Mouse (Mus musculus) lung, postnatal 0 days (tissue): ENCODE measurements around the gene Tnrc18. TPM values are rescaled to one million over a fixed set of nuclear protein-coding genes. Genes with fewer than 3 reads are reported as not detected.

ENCODE experiments used
- ATAC-seq: fragments of 200-750 bp; cut with Nextera tagmentation; 2 replicates; pipeline ENCODE4 v1.8.0; 2017; ENCODE audit warnings: moderate library complexity
- DNase-seq: peaks from one replicate; pipeline ENCODE4 v3.0.0-alpha.2; 2016; ENCODE audit warnings: low spot score
- H3K27ac ChIP-seq: fragments of 300-500 bp; sonication (generic); 2 replicates; pipeline ENCODE4 v1.5.1; 2014; ENCODE audit warnings: antibody characterized with exemption, mild to moderate bottlenecking, low read length, mixed read lengths
- H3K27me3 ChIP-seq: fragments of 300-500 bp; sonication (generic); replicated peaks from 2 replicates; pipeline ENCODE4 v1.6.1; 2014; ENCODE audit warnings: low read length, mixed read lengths; ENCODE audit not compliant: insufficient read depth
- H3K36me3 ChIP-seq: fragments of 300-500 bp; sonication (generic); 2 replicates; pipeline ENCODE4 v1.6.1; 2014; ENCODE audit warnings: low read length, mixed read lengths; ENCODE audit not compliant: insufficient read depth
- H3K4me1 ChIP-seq: fragments of 300-500 bp; sonication (generic); 2 replicates; pipeline ENCODE4 v1.6.1; 2014; ENCODE audit warnings: antibody characterized with exemption, low read depth, low read length, mixed read lengths; ENCODE audit not compliant: insufficient read depth
- H3K4me2 ChIP-seq: fragments of 300-500 bp; sonication (generic); replicated peaks from 2 replicates; pipeline ENCODE4 v1.6.1; 2014; ENCODE audit warnings: low read depth, mild to moderate bottlenecking, low read length, moderate library complexity, mixed read lengths
- H3K4me3 ChIP-seq: fragments of 300-500 bp; sonication (generic); 2 replicates; pipeline ENCODE4 v1.5.1; 2014; ENCODE audit warnings: low read depth, low read length
- H3K9ac ChIP-seq: fragments of 300-500 bp; sonication (generic); replicated peaks from 2 replicates; pipeline ENCODE4 v1.6.1; 2014; ENCODE audit warnings: low read depth, mild to moderate bottlenecking
- H3K9me3 ChIP-seq: fragments of 300-500 bp; sonication (generic); 2 replicates; pipeline ENCODE4 v1.6.1; 2016; ENCODE audit warnings: low read length, mixed read lengths
- CTCF ChIP-seq: IDR thresholded peaks from 2 replicates; pipeline ENCODE4 v1.5.1; 2016; ENCODE audit warnings: antibody characterized with exemption, mild to moderate bottlenecking
- EP300 ChIP-seq: IDR thresholded peaks from 2 replicates; pipeline ENCODE4 v1.6.1; 2016; ENCODE audit warnings: antibody characterized with exemption, mild to moderate bottlenecking, control low read depth
- whole genome bisulfite sequencing: fragments of 180-500 bp; shearing (Covaris S2); extraction: QIAGEN DNeasy Blood & Tissue Kit; methylation state at CpG from one replicate; pipeline ENCODE4 v1.1.7; 2014; 5-methylcytosine and 5-hydroxymethylcytosine counted together
- polyA plus RNA-seq: library from polyadenylated mRNA; unstranded; fragments of >200 nt; fragmentation: Nextera tagmentation; extraction: Ambion mirVana; gene quantifications from 2 replicates; pipeline ENCODE4 v1.2.1, GENCODE M21; 2015

Gene Tnrc18
- polyA plus RNA-seq, 1 experiment from 2014 or later, result 16.6 TPM

DNA sequence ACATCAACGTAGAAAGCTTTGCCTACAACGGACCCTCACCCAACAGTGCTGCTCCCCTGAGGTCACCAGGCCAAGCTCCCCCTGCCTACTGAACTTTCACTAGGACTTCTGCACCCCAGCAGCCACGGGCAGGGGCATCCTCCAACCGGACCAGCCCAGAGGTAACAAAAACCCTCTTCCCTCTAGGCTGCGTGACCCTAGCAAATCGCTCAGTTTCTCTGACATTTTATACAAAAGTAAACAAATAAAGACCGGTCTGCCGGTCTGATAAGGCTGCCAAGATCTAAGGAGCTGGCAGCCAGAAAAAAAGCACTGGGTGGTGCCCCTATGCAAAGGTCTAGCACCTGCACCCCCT is 4.9 kb downstream of the Tnrc18 start:
- peak overlapping the region; percentile 95 for H3K4me2 ChIP-seq
- peak overlapping the region; percentile 26 for H3K9ac ChIP-seq
- H3K9me3 ChIP-seq, result no peaks in the 10 kb centered on the region
- H3K36me3 ChIP-seq, result no peaks in the 10 kb centered on the region
- H3K4me1 ChIP-seq, result peaks cover 20% of the 10 kb centered on the region
- 13% methylated on average over 8 of the region's 8 CpGs for WGBS
- TF ChIP-seq CTCF (no peak), EP300 (no peak)
- DNase-seq, result no peak
- H3K27ac ChIP-seq, result peak overlapping the region; percentile 100
- H3K4me3 ChIP-seq, result 0 out of 2 replicates have a peak overlapping the region, but pooled peaks have one; percentile 96
- no peaks in the 10 kb centered on the region for H3K27me3 ChIP-seq
- no peak for ATAC-seq

DNA sequence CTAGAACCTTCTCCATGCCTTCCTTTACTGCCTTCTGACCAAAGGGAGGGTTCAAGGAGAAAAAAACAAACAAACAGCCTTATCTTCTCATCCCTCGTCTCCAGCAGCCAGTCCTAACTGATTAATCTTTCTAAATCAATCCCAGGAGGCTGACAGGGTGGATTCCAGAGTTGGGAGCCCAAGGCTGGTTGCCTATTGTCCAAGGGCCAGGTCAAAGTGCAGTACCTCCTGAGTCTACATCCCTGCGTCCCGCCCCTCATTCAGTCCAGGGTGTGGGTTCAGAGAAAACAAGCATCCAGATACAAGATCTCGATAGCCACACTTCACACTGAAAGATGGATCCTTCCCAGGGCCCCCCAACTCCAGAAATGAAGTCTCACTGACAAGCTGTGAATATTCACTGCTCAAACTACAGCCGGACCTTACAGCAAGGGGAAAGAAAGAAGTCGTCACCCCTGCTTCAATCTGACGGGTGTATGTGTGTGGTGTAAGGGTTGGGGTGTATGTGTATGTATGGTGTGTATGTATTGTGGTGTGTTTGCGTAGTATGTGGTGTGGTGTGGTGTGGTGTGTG is 5.5 kb downstream of the Tnrc18 start:
- ATAC-seq (no peak), DNase-seq (no peak)
- WGBS, result 46% methylated on average over 8 of the region's 8 CpGs
- no peak overlapping the region; the same call in 1 of the 2 replicates for H3K9ac ChIP-seq
- peaks cover 20% of the 10 kb centered on the region for H3K4me1 ChIP-seq
- no peaks in the 10 kb centered on the region for H3K9me3 ChIP-seq
- H3K36me3 ChIP-seq, result no peaks in the 10 kb centered on the region
- H3K4me3 ChIP-seq, result no peak overlapping the region
- H3K27ac ChIP-seq, result no peak overlapping the region
- H3K4me2 ChIP-seq, result peak overlapping the region; percentile 95; the same call in 1 of the 2 replicates
- TF ChIP-seq CTCF (no peak), EP300 (no peak)
- H3K27me3 ChIP-seq, result no peaks in the 10 kb centered on the region

DNA sequence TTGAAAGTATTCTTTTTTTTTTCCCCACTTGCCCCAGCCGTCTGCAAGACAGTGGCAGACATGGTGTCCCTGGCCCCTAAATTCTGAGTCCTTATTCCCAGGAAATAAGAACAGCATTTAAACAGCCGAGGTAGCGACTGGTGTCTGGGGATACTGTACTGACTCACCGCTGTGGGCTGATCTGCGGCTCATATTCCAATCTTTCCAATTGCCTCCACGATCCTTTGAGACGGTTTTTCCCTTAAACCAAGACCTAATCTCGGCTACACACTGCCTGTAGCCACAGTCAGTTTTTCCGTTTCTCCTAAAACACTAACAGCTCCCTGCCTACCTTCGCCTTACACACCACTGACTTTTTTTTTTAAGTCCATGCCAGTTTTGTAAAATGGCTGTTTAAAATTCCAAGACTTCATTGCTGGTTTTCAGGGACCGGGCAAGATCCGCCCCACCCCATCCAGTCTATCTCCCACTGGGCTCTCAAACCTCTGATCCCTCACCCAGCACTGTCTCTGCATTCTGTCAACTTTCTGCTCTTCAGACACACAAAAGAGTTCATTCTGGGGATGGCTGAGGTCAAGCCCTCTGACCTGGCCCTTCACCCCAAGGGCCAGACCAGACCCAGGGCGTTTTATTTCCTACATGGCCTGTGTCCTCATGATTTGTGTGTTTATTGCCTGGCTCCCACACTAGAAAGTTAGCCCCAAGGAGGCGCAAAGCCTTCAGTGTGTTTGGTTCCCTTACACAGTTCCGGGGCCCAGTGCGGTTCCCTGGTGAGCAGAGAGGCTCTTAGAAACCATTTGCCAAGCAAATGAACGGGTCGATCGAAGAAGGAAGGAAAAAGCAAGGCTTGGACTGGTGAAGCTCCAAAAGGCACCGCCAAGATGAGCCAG is 6.5 kb downstream of the Tnrc18 start:
- Histone ChIP-seq H3K27me3 (no peaks in the 10 kb centered on the region), H3K4me1 (peaks cover 20% of the 10 kb centered on the region), H3K36me3 (no peaks in the 10 kb centered on the region), H3K4me2 (no peak overlapping the region), H3K9me3 (no peaks in the 10 kb centered on the region), H3K27ac (0 out of 2 replicates have a peak overlapping the region, but pooled peaks have one; percentile 4), H3K9ac (no peak overlapping the region), H3K4me3 (no peak overlapping the region)
- DNase-seq, result no peak
- 48% methylated on average over 20 of the region's 20 CpGs for WGBS
- ATAC-seq, result no peak
- TF ChIP-seq CTCF (no peak), EP300 (no peak)

DNA sequence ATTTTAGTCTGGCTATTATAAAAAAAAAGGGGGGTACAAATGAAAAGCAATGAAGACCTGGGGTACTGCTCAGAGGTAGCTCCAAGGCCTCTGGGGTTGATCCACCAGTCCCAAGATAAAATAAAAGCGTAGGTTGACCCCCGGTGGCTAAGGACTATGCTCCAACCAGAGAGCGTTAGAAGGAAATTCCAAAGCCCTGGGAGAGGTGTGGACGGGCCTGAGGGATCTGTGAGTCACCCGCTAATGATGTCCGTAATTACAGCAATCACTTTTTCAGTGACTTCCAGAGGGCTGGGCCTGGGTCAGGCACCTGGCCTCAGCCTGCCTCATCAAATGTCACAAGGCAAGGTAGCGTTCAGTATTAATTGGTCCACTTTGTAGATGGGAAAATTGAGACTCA is 9.8 kb downstream of the Tnrc18 start:
- H3K36me3 ChIP-seq, result no peaks in the 10 kb centered on the region
- H3K4me2 ChIP-seq, result no peak overlapping the region
- H3K9ac ChIP-seq, result no peak overlapping the region
- 81% methylated on average over 7 of the region's 7 CpGs for WGBS
- peaks cover 17% of the 10 kb centered on the region for H3K4me1 ChIP-seq
- H3K27ac ChIP-seq, result no peak overlapping the region
- DNase-seq (no peak), ATAC-seq (no peak)
- no peaks in the 10 kb centered on the region for H3K9me3 ChIP-seq
- no peaks in the 10 kb centered on the region for H3K27me3 ChIP-seq
- TF ChIP-seq EP300, result no peak
- TF ChIP-seq CTCF, result no peak
- no peak overlapping the region for H3K4me3 ChIP-seq

- no peaks in the 10 kb centered on the region for H3K27me3 ChIP-seq
- no peak for DNase-seq
- ATAC-seq, result no peak
- no peaks in the 10 kb centered on the region; the same call in 1 of the 2 replicates for H3K4me1 ChIP-seq
- TF ChIP-seq CTCF (no peak), EP300 (no peak)
- H3K4me2 ChIP-seq, result no peak overlapping the region
- no peak overlapping the region for H3K9ac ChIP-seq
- H3K27ac ChIP-seq, result no peak overlapping the region
- no peak overlapping the region for H3K4me3 ChIP-seq
- WGBS, result 90% methylated on average over 1 of the region's 1 CpGs
- H3K9me3 ChIP-seq, result no peaks in the 10 kb centered on the region
- H3K36me3 ChIP-seq, result no peaks in the 10 kb centered on the region
Observed at GRCm38 (mm10) chr5:142803746-142804145, 13.7 kb downstream of the Tnrc18 start.

- Histone ChIP-seq H3K9ac (no peak overlapping the region), H3K4me3 (no peak overlapping the region), H3K4me1 (no peaks in the 10 kb centered on the region; the same call in 1 of the 2 replicates), H3K9me3 (no peaks in the 10 kb centered on the region), H3K36me3 (no peaks in the 10 kb centered on the region), H3K4me2 (no peak overlapping the region), H3K27ac (no peak overlapping the region), H3K27me3 (no peaks in the 10 kb centered on the region)
- ATAC-seq (no peak), DNase-seq (no peak)
- WGBS, result 60% methylated on average over 4 of the region's 4 CpGs
- TF ChIP-seq CTCF (no peak), EP300 (no peak)
Observed at GRCm38 (mm10) chr5:142802884-142803283, 14.6 kb downstream of the Tnrc18 start.
